Mouse (Mus musculus) thymus, adult 2 months (tissue): ENCODE results near the gene Gmeb1.

Source experiments
- CTCF ChIP-seq: fragments of 200-500 bp; IDR thresholded peaks from 2 replicates; pipeline ENCODE4 v1.5.1; 2012; ENCODE audit warnings: mild to moderate bottlenecking, control low read depth, low read length, moderate library complexity, borderline replicate concordance; ENCODE audit not compliant: control insufficient read depth, poor library complexity, insufficient read depth; ENCODE audit errors: extremely low read depth
- POLR2A ChIP-seq: fragments of 200-500 bp; IDR thresholded peaks from 2 replicates; pipeline ENCODE4 v1.6.1; 2012; ENCODE audit warnings: mild to moderate bottlenecking, low read length, control low read depth, moderate library complexity; ENCODE audit not compliant: control insufficient read depth, poor library complexity, insufficient read depth; ENCODE audit errors: extremely low read depth

DNA sequence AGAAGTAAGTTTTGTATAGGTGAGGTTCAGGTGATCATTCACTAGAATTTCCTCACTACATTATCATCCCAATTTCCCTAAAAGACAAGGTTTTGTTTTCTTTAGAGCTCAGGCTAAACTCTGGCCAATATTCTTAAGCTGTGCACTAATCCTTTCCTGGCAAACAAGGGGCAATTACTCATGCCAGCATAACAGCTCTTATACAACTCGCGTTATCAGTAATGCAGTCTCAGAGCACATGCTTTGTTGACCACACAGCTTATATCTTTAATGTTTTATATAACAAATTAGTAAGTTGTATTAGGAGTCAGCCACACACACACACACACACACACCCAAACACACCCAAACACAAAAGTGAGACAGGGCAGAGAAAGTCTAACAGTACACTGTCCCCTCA, 51.1 kb downstream of the Gmeb1 start:
- no peak for TF ChIP-seq POLR2A
- TF ChIP-seq CTCF: no peak
